ENCODE assay signal across 7 mouse cellular contexts in genomic region chr14:120868494-120868893, GRCm38 (mm10). TPM values are rescaled to one million over a fixed set of nuclear protein-coding genes. Genes with fewer than 3 reads are reported as not detected.
DNase-seq lines count a peak whose midpoint lies in the region.

No protein-coding gene starts in this region.

- intact Hi-C loops in left cerebral cortex, postnatal 10 days (cut with DNase I) = no loop called here

- DNase-seq in left cerebral cortex, postnatal 10 days (ENCODE audit: extremely low spot score in 1 of 2, low spot score in 2 of 2) = peak; percentile 23 to 36
- no peak for DNase-seq in left cerebral cortex, adult 8-10 months (ENCODE audit: low spot score in 2 of 2)
- peak; percentile 45 for DNase-seq in adrenal gland, postnatal 25 days
- DNase-seq in gastrocnemius, postnatal 10 days = peak; percentile 53
- peak; percentile 73 for DNase-seq in lung, postnatal 10 days
- DNase-seq in frontal cortex, postnatal 36 days (ENCODE audit: low spot score in 2 of 2) = no peak
- DNase-seq in spleen, adult 18-20 months = no peak

RNA-seq across cellular contexts. Expression of gene Ipo5, which starts 42.5 kb away (rescaled TPM):
- 100 to 1,000 TPM; 131 to 137 TPM for total RNA-seq in left cerebral cortex, postnatal 10 days (2021)
- 100 to 1,000 TPM; 104 to 116 (median 106) TPM for total RNA-seq in left cerebral cortex, adult 8-10 months (2022)
- total RNA-seq in adrenal gland, postnatal 25 days (2021) = 83.9 and 89.9 TPM in 2 replicates
- 100 to 1,000 TPM in 1 of 2 experiments, 10 to 100 TPM in 1; 98.2 to 101 TPM for total RNA-seq in gastrocnemius, postnatal 10 days (2021)

Comparison
In these comparisons a context has a peak if more than half of its experiments do, and no peak if none do; other contexts are left out.
1. DNase-seq: peak in left cerebral cortex, postnatal 10 days (2 of 2), adrenal gland, postnatal 25 days (single experiment), gastrocnemius, postnatal 10 days (single experiment) and lung, postnatal 10 days (single experiment); none in left cerebral cortex, adult 8-10 months (0 of 2), frontal cortex, postnatal 36 days (0 of 2) and spleen, adult 18-20 months (0 of 2).